Mouse (Mus musculus): ENCODE data around the gene Card11.

- TF ChIP-seq POLR2A (IDR thresholded peaks at IDR 0.05; ENCODE audit: control insufficient read depth, low read depth, low read length) (no peak), CTCF (IDR thresholded peaks at IDR 0.05; ENCODE audit: control insufficient read depth, insufficient read depth, insufficient replicate concordance, low read depth, low read length) (no peak)
Measured at GRCm38 (mm10) chr5:140931523-140932229, 68.7 kb downstream of the Card11 start.
